Mouse (Mus musculus) thymus, adult 2 months (tissue): ENCODE measurements at regions not wholly inside any gene's neighbourhood (a gene's known extent, or its start where the extent isn't known, plus 50 kb on each side); places are given as distances from the start of the nearest gene placed in this dataset.

Experiments used
- CTCF ChIP-seq: fragments of 200-500 bp; IDR thresholded peaks from 2 replicates; pipeline ENCODE4 v1.5.1; 2012; ENCODE audit warnings: mild to moderate bottlenecking, control low read depth, low read length, moderate library complexity, borderline replicate concordance; ENCODE audit not compliant: control insufficient read depth, poor library complexity, insufficient read depth; ENCODE audit errors: extremely low read depth
- POLR2A ChIP-seq: fragments of 200-500 bp; IDR thresholded peaks from 2 replicates; pipeline ENCODE4 v1.6.1; 2012; ENCODE audit warnings: mild to moderate bottlenecking, low read length, control low read depth, moderate library complexity; ENCODE audit not compliant: control insufficient read depth, poor library complexity, insufficient read depth; ENCODE audit errors: extremely low read depth

GRCm38 (mm10) chr11:114483823-114484667 lies 184.3 kb upstream of the Rpl38 start:
- TF ChIP-seq CTCF: no peak
- TF ChIP-seq POLR2A: no peak
